Mouse (Mus musculus) brain, embryonic 14.5 days (tissue): ENCODE results near the gene Tuba1a.

Source experiments
- CTCF ChIP-seq: fragments of 200-500 bp; IDR thresholded peaks from 2 replicates; pipeline ENCODE4 v1.5.1; 2012; ENCODE audit warnings: inconsistent platforms, mild to moderate bottlenecking, moderate library complexity, borderline replicate concordance; ENCODE audit not compliant: insufficient read depth, insufficient read length; ENCODE audit errors: extremely low read depth
- POLR2A ChIP-seq: fragments of 200-500 bp; IDR thresholded peaks from 2 replicates; pipeline ENCODE4 v1.6.1; 2012; ENCODE audit warnings: mild to moderate bottlenecking, inconsistent platforms, borderline replicate concordance; ENCODE audit not compliant: poor library complexity, insufficient read depth, insufficient read length, severe bottlenecking; ENCODE audit errors: extremely low read depth

DNA sequence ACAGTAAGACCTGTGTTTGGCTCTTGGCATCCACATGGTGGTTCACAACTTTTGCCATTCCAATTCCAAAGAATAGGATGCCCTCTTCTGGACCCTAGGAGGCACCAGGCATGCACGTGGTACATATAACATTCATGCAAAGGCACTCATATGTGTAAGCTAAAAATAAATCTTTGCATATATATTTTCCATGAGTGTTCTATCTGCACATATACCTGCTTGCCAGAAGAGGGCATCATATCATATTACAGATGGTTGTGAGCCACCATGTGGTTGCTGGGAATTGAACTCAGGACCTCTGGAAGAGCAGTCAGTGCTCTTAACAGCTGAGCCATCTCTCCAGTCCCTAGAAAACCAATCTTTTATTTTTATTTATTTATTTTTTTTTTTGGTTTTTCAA lies 52.0 kb downstream of the Tuba1a start:
- no peak for TF ChIP-seq CTCF
- no peak for TF ChIP-seq POLR2A
